Mouse (Mus musculus): Measurements from ENCODE around the gene Pramef12. TPM values are rescaled to one million over a fixed set of nuclear protein-coding genes. Genes with fewer than 3 reads are reported as not detected.

Pramef12 gene
- polyA plus RNA-seq, 1 experiment = not detected

DNA sequence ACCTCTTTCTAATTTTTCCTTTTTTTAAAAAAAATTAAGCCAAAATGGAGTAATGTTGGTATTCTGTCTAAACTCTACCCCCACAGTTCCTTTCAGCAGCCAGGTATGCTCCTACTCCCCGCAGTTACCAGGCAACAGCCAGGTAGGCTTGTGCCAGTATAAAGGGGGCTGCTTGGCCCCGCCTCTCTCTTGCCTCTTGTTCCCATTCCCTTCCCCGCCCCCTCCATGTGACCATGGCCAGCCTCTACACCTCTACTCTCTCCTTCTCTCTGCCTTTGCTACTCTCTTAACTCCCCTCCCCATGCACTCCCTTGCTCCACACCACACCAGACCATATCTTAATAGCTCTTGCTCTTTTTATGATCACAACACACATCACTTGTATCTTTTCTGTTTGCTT, 2.0 kb downstream of the Pramef12 start:
- no peaks in the 10 kb centered on the region for H3K79me2 ChIP-seq (ENCODE audit: control insufficient read depth, insufficient read depth)
- no peaks in the 10 kb centered on the region for H3K36me3 ChIP-seq (ENCODE audit: control insufficient read depth, insufficient read depth)

GRCm38 (mm10) chr4:144404456-144405086, 3.7 kb downstream of the Pramef12 start:
- H3K4me3 ChIP-seq = no peak overlapping the region
- no peaks in the 10 kb centered on the region for H3K27me3 ChIP-seq (ENCODE audit: control insufficient read depth, insufficient read depth, insufficient read length)
- no peak overlapping the region for H3K4me2 ChIP-seq (ENCODE audit: low read depth)

More for the DNA sequence above, 2.0 kb downstream of the Pramef12 start:
- no peaks in the 10 kb centered on the region for H3K27me3 ChIP-seq (ENCODE audit: control insufficient read depth, insufficient read depth, insufficient read length)
- H3K4me3 ChIP-seq = no peak overlapping the region
- no peak overlapping the region for H3ac ChIP-seq (ENCODE audit: control insufficient read depth, insufficient read length)
- no peak overlapping the region for H3K4me2 ChIP-seq (ENCODE audit: low read depth)
- no peak for TF ChIP-seq MYOG (IDR thresholded peaks at IDR 0.05; ENCODE audit: control insufficient read depth in 1 of 3, insufficient read depth in 1 of 3, insufficient read length in 2 of 3, low read depth in 2 of 3)
- no peak for TF ChIP-seq E2F4 (IDR thresholded peaks at IDR 0.05; ENCODE audit: insufficient read depth)
- TF ChIP-seq MAX (IDR thresholded peaks at IDR 0.05; ENCODE audit: low read depth) = no peak
- no peak for TF ChIP-seq REST (IDR thresholded peaks at IDR 0.05; ENCODE audit: insufficient read depth, insufficient read length)
- TF ChIP-seq POLR2A (IDR thresholded peaks at IDR 0.05; ENCODE audit: insufficient read length, low read depth) = no peak
- no peak for TF ChIP-seq SRF (IDR thresholded peaks at IDR 0.05; ENCODE audit: control insufficient read depth, insufficient read length, low read depth)
- TF ChIP-seq POLR2AphosphoS2 (IDR thresholded peaks at IDR 0.05; ENCODE audit: insufficient read length, low read depth) = no peak
- no peak for TF ChIP-seq TCF3 (IDR thresholded peaks at IDR 0.05; ENCODE audit: insufficient read length, low read depth)
- TF ChIP-seq TCF12 (IDR thresholded peaks at IDR 0.05; ENCODE audit: insufficient read depth, poor library complexity, severe bottlenecking) = no peak
- TF ChIP-seq MYOD1 (IDR thresholded peaks at IDR 0.05; ENCODE audit: control insufficient read depth in 1 of 3, insufficient read length in 2 of 3, low read depth in 2 of 3) = no peak

GRCm38 (mm10) chr4:144402712-144403111, 5.6 kb downstream of the Pramef12 start:
- Histone ChIP-seq H3K36me3 (ENCODE audit: control insufficient read depth, insufficient read depth) (no peaks in the 10 kb centered on the region), H3K4me3 (no peak overlapping the region), H3K79me2 (ENCODE audit: control insufficient read depth, insufficient read depth) (no peaks in the 10 kb centered on the region), H3K4me2 (ENCODE audit: low read depth) (no peak overlapping the region), H3ac (ENCODE audit: control insufficient read depth, insufficient read length) (no peak overlapping the region), H3K27me3 (ENCODE audit: control insufficient read depth, insufficient read depth, insufficient read length) (no peaks in the 10 kb centered on the region)
- TF ChIP-seq TCF3 (IDR thresholded peaks at IDR 0.05; ENCODE audit: insufficient read length, low read depth) = no peak
- no peak for TF ChIP-seq SRF (IDR thresholded peaks at IDR 0.05; ENCODE audit: control insufficient read depth, insufficient read length, low read depth)
- TF ChIP-seq MYOG (IDR thresholded peaks at IDR 0.05; ENCODE audit: control insufficient read depth in 1 of 3, insufficient read depth in 1 of 3, insufficient read length in 2 of 3, low read depth in 2 of 3) = no peak
- no peak for TF ChIP-seq E2F4 (IDR thresholded peaks at IDR 0.05; ENCODE audit: insufficient read depth)
- TF ChIP-seq POLR2A (IDR thresholded peaks at IDR 0.05; ENCODE audit: insufficient read length, low read depth) = no peak
- no peak for TF ChIP-seq MYOD1 (IDR thresholded peaks at IDR 0.05; ENCODE audit: control insufficient read depth in 1 of 3, insufficient read length in 2 of 3, low read depth in 2 of 3)
- no peak for TF ChIP-seq REST (IDR thresholded peaks at IDR 0.05; ENCODE audit: insufficient read depth, insufficient read length)
- no peak for TF ChIP-seq CEBPB (IDR thresholded peaks at IDR 0.05; ENCODE audit: insufficient read depth, poor library complexity, severe bottlenecking)
- no peak for TF ChIP-seq USF1 (IDR thresholded peaks at IDR 0.05; ENCODE audit: low read depth)
- no peak for TF ChIP-seq POLR2AphosphoS2 (IDR thresholded peaks at IDR 0.05; ENCODE audit: insufficient read length, low read depth)
- no peak for TF ChIP-seq TCF12 (IDR thresholded peaks at IDR 0.05; ENCODE audit: insufficient read depth, poor library complexity, severe bottlenecking)
- TF ChIP-seq MAX (IDR thresholded peaks at IDR 0.05; ENCODE audit: low read depth) = no peak

More at GRCm38 (mm10) chr4:144404456-144405086, 3.7 kb downstream of the Pramef12 start:
- Histone ChIP-seq H3ac (ENCODE audit: control insufficient read depth, insufficient read length) (no peak overlapping the region), H3K36me3 (ENCODE audit: control insufficient read depth, insufficient read depth) (no peaks in the 10 kb centered on the region), H3K79me2 (ENCODE audit: control insufficient read depth, insufficient read depth) (no peaks in the 10 kb centered on the region)
- TF ChIP-seq MYOG (IDR thresholded peaks at IDR 0.05; ENCODE audit: control insufficient read depth in 1 of 3, insufficient read depth in 1 of 3, insufficient read length in 2 of 3, low read depth in 2 of 3) = no peak
- TF ChIP-seq E2F4 (IDR thresholded peaks at IDR 0.05; ENCODE audit: insufficient read depth) = no peak
- TF ChIP-seq SRF (IDR thresholded peaks at IDR 0.05; ENCODE audit: control insufficient read depth, insufficient read length, low read depth) = no peak
- TF ChIP-seq TCF12 (IDR thresholded peaks at IDR 0.05; ENCODE audit: insufficient read depth, poor library complexity, severe bottlenecking) = no peak
- no peak for TF ChIP-seq POLR2A (IDR thresholded peaks at IDR 0.05; ENCODE audit: insufficient read length, low read depth)
- no peak for TF ChIP-seq MYOD1 (IDR thresholded peaks at IDR 0.05; ENCODE audit: control insufficient read depth in 1 of 3, insufficient read length in 2 of 3, low read depth in 2 of 3)
- no peak for TF ChIP-seq TCF3 (IDR thresholded peaks at IDR 0.05; ENCODE audit: insufficient read length, low read depth)
- no peak for TF ChIP-seq REST (IDR thresholded peaks at IDR 0.05; ENCODE audit: insufficient read depth, insufficient read length)
- no peak for TF ChIP-seq POLR2AphosphoS2 (IDR thresholded peaks at IDR 0.05; ENCODE audit: insufficient read length, low read depth)
- TF ChIP-seq USF1 (IDR thresholded peaks at IDR 0.05; ENCODE audit: low read depth) = no peak
- TF ChIP-seq MAX (IDR thresholded peaks at IDR 0.05; ENCODE audit: low read depth) = no peak
- TF ChIP-seq CEBPB (IDR thresholded peaks at IDR 0.05; ENCODE audit: insufficient read depth, poor library complexity, severe bottlenecking) = no peak

DNA sequence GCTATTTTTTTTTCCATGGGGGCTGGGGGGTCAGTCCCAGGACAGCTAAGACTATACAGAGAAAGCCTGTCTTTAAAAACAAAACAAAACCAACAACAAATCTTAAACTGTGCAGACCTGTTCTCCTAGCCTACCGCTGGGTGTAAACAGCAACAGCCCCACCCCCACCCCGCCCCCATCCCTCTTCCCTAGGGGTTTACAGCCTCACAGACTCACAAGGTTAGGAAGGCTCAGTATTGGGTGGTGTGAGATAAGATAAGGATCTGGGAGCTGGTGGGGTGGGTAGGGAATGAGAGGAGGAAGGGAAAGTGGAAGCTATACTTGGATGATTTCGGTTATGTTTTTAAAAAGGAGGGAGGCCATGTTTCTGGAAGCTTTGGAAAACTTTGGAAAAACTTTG, 11.9 kb downstream of the Pramef12 start:
- no peak overlapping the region for H3K4me2 ChIP-seq (ENCODE audit: low read depth)
- no peaks in the 10 kb centered on the region for H3K36me3 ChIP-seq (ENCODE audit: control insufficient read depth, insufficient read depth)
- no peak overlapping the region for H3K4me3 ChIP-seq
- H3K79me2 ChIP-seq (ENCODE audit: control insufficient read depth, insufficient read depth) = no peaks in the 10 kb centered on the region
- TF ChIP-seq MAX (IDR thresholded peaks at IDR 0.05; ENCODE audit: low read depth) (no peak), USF1 (IDR thresholded peaks at IDR 0.05; ENCODE audit: low read depth) (no peak), MYOD1 (IDR thresholded peaks at IDR 0.05; ENCODE audit: control insufficient read depth in 1 of 3, insufficient read length in 2 of 3, low read depth in 2 of 3) (no peak), SRF (IDR thresholded peaks at IDR 0.05; ENCODE audit: control insufficient read depth, insufficient read length, low read depth) (no peak), TCF3 (IDR thresholded peaks at IDR 0.05; ENCODE audit: insufficient read length, low read depth) (no peak), E2F4 (IDR thresholded peaks at IDR 0.05; ENCODE audit: insufficient read depth) (no peak), TCF12 (IDR thresholded peaks at IDR 0.05; ENCODE audit: insufficient read depth, poor library complexity, severe bottlenecking) (no peak), MYOG (IDR thresholded peaks at IDR 0.05; ENCODE audit: control insufficient read depth in 1 of 3, insufficient read depth in 1 of 3, insufficient read length in 2 of 3, low read depth in 2 of 3) (no peak), CEBPB (IDR thresholded peaks at IDR 0.05; ENCODE audit: insufficient read depth, poor library complexity, severe bottlenecking) (no peak), POLR2AphosphoS2 (IDR thresholded peaks at IDR 0.05; ENCODE audit: insufficient read length, low read depth) (no peak)
- H3ac ChIP-seq (ENCODE audit: control insufficient read depth, insufficient read length) = no peak overlapping the region
- H3K27me3 ChIP-seq (ENCODE audit: control insufficient read depth, insufficient read depth, insufficient read length) = no peaks in the 10 kb centered on the region
